Mouse (Mus musculus) right cerebral cortex, postnatal 25 days (tissue): ENCODE results near the gene Agbl1.
"Not testable (repeated sequence)": the region's sequence is repeated elsewhere in the genome, so short reads cannot be mapped to it uniquely, and the experiment has no call there.

Experiments used
- DNase-seq: peaks from one replicate; pipeline ENCODE4 v3.0.0; 2022

Agbl1 gene

GRCm38 (mm10) chr7:76229311-76229937, at the start of gene Agbl1:
TSS of gene Agbl1 (plus strand) at chr7:76229887.
- no peak for DNase-seq

DNA sequence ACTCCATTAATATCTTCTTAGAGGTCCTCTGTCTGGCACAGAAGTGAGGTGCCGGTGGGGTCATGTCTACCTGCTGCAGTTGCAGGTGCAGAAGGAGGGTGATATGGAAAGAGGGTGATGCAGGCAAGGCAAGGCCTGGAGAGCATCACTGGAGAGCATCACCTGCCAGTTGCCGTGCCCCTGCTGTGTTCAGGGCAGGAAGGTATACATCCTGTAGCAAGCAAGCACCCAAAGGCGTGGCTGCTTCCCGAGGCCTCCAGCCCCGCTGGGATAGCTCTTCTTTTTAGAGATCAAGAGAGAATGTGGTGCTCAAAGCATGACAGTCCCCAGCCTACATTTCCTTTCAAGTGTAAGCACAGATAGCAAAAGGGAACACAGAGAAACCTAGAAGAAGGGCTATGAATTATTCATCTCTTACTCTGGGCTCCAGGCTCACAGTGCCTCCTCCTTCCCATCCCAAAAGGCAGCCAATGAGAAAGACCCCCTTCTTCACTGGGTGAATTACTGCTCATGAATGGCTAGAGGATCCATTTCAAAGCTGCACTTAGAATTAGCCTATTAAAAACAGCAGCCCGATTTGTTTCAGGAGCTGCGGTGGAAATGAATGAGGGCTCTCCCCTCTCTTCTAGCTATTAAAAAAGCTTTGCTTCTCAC, 44.6 kb upstream of the Agbl1 start:
- DNase-seq, result peak; percentile 14

DNA sequence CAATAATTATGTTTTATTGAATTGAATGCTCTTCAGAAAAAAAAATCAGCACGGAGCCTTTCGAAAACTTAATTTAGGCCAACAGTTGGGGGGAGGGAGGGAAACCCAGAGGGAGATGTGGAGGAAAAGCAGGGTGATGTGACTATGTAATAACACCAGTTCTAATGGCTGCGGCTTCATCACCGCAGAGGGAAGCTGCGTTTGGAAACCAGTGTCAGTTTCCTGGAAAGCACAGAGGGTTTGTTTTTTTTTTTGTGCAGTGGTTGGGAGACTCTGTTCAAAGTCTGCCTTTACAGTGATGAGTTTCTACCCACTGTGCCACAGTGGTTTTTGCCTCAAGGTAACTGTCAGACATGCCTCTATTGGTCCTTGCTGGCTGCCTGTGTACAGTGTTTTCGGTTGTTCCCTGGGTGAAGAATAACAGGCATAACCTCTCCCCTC, 44.0 kb upstream of the Agbl1 start:
- DNase-seq, result no peak

DNA sequence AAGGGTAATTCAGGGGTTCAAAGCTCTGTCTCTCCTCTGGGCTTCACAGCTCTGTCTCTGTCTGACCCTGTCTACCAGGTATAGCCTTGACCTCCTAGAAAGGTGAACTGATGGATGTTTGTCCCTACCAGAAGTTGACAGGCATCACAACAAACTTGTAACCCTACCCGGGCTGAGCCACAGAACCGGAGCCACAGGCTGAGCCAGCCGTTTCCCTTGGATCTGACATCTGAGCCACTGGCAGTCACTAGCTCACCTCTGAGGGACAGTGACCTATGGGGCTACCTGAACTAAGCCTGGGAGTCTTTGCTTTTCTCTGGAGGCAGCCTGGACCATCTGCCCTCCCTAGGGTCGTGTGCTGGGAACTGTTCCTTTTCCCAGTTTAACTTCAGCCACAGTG, 11.1 kb upstream of the Agbl1 start:
- no peak for DNase-seq

- no peak for DNase-seq
These were observed 9.8 kb upstream of the Agbl1 start for GRCm38 (mm10) chr7:76219797-76220469.

- no peak for DNase-seq
These were observed 7.0 kb upstream of the Agbl1 start for GRCm38 (mm10) chr7:76222691-76223090.

- DNase-seq, result no peak
These were observed 806 bp upstream of the Agbl1 start for GRCm38 (mm10) chr7:76228881-76229280.

DNA sequence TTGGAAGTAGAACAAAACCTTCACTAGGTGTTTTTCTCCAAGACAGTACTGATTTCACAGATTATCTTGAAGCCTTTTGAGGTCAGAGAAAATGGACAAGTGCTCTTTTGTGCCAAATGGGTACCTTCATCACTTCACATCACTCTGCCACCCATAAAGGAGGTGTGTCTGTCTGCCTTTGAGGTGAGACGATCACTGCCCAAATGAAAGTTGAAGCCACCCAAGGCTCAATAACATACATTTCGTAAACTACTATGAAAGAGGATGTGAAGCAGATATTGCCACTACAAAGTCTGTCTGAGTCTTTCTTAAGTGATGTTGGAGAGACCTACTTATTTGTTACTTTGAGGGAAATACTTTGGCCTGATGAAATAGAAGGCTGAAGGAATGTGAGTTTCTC, 4.6 kb downstream of the Agbl1 start:
- no peak for DNase-seq

- DNase-seq, result no peak
These were observed 7.8 kb downstream of the Agbl1 start for GRCm38 (mm10) chr7:76237497-76237896.

GRCm38 (mm10) chr7:76244839-76245238, 15.2 kb downstream of the Agbl1 start:
- DNase-seq, result not testable (repeated sequence)

DNA sequence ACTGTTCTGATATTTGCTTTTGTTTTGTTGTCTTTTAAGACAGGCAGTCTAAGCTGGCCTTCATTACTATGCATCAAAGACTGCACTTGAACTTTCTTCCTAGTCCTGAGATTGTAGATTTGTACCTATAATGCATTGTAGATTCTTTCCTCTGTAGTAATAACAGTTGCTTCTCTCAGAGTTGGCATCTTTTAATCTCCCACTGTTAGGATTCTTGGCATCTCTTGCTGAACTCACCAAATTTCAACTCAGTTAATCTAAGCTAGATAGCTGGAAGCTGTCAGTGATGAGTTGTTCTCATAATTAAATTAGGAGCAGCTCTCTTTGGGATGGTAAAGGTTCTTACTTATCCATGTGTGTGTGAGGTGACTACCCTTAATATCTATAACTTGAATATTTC, 45.4 kb downstream of the Agbl1 start:
- no peak for DNase-seq

DNA sequence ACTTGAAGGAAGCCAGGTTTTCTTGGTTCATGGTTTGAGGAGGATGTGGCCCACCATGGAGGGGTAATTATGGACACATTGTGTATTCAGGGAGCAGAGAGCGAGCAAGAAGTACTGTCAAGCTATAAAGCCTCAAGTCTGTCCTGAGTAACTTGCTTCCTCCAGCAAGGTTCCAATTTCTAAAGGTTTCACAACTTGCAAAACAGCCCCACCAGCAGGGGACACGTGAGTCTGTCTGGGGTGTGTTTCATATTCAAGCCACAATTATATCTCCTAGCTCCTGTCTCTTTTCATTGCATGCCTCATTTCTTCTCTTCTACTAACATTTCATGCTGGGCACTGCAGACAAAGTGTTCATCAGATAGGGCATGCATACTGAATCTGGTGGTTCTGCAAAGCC, 53.1 kb downstream of the Agbl1 start:
- DNase-seq, result no peak

DNA sequence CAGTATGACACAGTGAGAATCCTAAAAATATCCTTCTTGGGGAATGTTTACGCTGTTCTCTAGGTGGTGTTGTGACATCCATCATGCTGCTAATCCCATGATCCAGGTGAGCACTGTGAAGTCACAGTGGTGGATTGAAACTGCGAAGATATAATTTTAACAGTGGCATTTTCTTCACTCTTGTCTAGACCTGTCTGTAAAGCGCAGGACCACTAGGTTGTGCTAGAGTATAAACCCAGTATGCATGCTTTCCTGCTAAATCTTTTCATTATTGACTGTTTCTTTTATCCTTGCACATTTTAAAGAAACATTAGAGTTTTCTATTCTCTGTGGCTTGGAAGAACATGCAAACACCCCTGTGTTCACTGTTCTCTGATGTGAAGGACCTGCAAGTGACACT, 57.8 kb downstream of the Agbl1 start:
- DNase-seq, result no peak

DNA sequence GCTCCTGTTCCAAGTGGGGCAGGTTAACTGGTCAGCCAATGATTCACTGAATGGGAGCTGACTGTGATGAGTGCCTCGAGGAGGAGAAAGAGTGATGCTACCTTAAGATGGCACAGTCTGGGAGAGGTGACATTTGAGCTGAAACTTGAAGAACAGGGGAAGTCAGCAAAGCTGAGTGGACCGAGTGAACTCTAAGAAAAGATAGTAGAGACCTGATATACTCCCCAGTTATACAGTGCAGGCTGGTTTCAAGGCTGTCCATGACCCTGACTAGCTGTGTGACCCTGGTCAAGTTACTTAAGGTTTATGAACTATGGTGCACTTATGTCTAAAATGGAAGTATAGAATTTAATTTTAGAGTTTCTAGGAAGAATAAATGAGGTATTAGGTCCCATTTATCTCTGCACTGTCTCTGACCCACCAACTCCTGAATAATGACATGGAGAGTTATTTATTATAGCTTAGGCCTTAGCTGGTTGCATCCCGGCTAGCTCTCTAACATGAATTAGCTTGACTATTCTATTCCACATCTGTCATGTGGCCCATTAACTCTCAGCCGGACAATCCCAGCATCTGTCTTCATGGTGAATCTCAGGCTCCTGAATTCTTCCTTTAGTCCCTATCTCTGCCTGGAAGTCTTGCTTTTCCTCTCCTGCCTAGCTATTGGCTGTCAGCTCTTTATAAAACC, 92.3 kb downstream of the Agbl1 start:
- no peak for DNase-seq

- no peak for DNase-seq
These were observed 96.4 kb downstream of the Agbl1 start for GRCm38 (mm10) chr7:76326091-76326490.

DNA sequence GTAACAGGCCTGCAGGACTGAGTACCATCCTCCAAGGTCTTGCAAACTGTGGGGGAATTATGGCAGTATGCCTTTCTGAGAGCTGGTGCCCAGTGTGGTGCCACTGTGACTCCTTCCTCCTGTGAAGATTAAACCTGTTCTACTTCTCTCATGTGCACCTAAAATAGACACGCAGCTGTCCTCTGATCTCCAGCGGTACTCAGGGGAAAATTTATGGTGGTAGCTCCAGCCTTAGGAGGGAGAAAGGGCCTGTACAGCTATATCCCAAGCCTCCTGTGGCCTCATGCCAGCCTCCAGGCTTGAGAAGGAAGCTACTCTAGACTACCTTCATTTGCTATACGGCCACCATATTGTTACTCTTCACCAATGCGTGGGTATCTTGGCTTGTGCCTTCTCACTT, 109.6 kb downstream of the Agbl1 start:
- no peak for DNase-seq

DNA sequence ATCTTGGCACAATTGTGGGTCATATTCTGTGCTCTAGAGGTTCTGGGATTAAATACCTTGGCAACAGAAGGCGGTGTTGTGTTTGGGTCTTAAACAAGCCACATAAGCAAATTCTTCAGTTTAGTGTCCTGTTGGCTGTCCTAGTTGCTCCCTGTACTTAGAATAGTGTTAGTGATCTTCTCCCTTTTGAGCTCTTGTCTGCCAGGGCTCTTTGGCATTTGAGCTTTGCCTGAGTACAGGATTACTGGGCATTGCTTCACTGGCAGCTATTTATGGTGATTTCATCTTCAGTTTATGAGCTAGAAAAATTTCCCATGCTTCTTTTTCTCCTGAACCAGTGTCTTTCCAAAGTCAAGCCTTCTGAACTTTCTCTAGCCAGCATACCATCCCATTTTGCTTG, 111.9 kb downstream of the Agbl1 start:
- no peak for DNase-seq

DNA sequence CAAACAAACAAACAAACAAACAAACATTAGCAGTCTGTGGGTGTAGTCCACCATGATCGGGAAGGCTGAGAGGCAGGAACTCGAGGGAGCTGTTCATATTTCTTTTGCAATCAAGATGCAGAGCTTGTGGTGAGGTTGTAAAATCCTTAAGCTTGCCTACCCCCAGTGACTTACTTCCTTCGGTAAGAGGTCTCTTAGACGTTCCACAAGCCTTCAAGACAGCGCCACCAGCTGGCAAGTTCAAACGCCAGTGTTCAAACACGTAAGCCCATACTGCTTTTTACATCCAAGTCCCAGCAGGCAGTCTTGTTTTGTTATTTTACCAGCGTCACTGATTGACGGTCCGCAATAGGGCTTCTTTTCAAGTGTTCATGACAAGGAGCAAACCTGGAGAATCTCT, 123.8 kb downstream of the Agbl1 start:
- DNase-seq, result no peak

DNA sequence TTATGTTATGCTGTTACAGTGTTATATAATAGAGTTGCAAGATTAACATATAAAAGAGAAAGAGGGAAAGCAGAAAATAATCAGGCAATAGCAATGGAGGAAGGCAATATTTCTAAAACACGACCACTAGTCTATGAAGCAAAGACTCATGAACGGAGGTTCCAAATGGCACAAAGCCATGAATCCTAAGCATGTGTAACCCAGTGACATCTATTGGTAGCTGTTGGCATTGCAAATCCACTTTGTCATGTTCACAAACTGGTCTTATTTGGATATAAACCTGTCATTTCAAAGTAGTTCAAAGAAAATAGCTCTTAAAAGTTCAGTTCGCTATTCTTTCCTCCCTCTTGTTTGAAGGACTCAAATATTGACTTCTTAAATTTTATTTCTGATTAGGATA, 124.8 kb downstream of the Agbl1 start:
- no peak for DNase-seq

DNA sequence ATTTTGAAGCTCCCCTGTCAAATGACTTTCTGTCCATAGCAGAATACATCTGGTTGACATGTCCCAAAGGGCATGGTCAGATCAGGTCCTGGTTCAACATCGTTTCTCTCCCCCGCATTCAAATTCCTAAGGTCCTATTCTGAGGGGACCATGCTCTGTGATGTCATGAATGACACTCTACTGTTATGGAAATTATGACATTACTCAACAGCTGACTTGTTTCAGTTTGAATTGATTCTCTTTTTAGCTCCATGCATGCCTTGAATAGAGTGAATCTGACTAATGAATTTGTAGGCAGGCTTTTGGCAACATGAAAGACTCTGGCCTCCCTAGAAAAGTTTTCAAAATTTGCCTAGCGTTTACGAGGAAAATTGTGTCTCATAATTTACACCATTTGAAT, 141.6 kb downstream of the Agbl1 start:
- DNase-seq, result no peak

DNA sequence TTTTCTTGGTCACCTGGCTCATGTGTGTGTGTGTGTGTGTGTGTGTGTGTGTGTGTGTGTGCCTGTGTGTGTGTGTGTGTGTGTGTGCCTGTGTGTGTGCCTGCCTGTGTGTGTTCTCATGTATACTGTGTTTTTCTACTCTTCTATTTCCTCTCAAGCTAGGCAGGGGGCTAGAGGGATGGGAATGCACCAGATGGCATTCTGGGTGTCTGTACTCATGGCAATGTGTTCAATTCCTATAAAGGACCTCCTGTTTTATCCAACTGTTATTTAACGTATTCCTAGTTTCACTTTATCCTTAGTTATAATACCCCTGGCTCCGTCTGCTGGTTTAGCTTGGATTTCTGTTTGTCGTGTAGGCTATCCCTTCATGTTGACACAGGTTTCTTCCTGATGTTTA, 149.8 kb downstream of the Agbl1 start:
- DNase-seq, result no peak

DNA sequence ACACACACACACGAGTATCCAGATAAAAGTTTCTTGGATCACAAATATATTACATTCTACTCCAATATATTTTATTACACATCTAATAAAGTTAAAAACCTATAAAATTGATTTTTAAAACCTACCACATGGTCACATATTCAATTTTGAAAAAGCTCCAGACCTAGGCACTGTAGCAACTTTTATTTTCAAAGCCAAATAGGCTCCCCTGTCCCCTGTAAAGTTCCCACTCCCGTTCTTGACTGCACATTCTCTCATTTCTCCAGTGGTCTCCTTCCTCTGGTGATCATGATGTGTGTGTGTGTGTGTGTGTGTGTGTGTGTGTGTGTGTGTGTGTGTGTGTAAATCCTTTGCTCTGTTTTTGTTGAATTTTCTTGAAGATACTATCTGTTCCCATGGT, 152.3 kb downstream of the Agbl1 start:
- DNase-seq, result no peak

DNA sequence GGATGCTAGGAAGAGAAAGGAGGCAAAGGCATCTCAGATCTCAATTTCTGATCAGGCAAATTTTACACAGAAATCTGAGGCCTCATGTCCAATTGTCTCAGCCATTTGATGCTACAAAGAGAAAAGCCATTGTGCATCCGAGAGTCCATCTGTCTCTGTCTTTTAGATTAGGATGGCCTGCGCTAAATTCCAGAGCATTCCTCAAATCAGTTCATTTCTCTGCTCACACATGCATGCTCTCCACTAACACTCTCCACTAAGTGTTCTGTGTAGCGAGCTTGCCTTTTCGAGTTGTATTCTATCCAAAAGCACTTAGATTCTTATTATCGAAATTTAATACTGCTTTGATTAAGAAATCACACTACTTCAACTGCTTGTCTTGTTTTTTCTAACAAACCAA, 159.6 kb downstream of the Agbl1 start:
- DNase-seq, result no peak
